Mouse (Mus musculus) testis, adult 2 months (tissue): ENCODE results near the gene 1700012B09Rik.

Experiments used
- CTCF ChIP-seq: fragments of 200-500 bp; IDR thresholded peaks from 2 replicates; pipeline ENCODE4 v1.5.1; 2012; ENCODE audit warnings: low read depth, mild to moderate bottlenecking, inconsistent platforms, low read length, moderate library complexity; ENCODE audit not compliant: control insufficient read depth, insufficient read depth, insufficient replicate concordance
- POLR2A ChIP-seq: fragments of 200-500 bp; IDR thresholded peaks from 2 replicates; pipeline ENCODE4 v1.6.1; 2012; ENCODE audit warnings: low read depth, mild to moderate bottlenecking, inconsistent platforms, low read length, moderate library complexity; ENCODE audit not compliant: control insufficient read depth

DNA sequence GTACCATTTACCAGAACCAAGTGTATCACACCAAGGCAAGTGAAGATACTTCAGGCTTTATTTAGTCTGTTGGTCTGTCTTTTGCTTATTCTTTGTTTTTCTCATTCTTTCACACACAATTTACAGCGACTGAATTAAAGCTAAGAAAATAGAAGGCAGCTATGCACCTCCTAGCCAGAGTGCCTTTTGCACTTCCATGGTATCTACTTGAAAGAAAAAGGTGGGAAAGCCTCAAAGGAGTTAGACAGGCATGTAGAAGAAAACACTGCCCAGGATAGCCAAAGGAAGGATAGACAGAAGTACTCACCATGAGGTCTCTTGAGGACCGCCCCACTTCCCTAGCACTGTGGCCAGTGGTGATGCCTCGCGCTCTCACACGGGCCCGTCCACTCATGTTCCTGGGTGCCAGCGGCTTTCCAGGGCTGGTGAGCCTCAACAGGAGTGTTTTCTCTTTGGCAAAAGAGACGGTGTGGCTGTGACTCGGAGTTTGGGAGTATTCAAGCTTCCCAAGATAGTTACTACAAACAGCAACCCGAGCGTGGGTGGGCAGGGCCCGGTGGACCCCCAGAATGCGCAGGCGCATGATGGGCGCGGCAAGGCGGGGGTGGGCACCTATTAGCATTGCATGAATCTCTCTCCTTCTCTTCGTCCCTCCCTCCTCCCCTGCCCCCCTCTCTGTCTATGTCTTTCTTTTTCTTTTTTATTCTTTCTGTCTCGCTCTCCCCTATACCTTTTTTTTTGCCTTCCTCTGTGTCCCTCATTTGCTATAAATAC lies 30.5 kb downstream of the 1700012B09Rik start, which contains the start of gene Piwil4:
- TF ChIP-seq CTCF (no peak), POLR2A (no peak)
